Mouse (Mus musculus) embryonic facial prominence, embryonic 15.5 days (tissue): ENCODE results near the gene AI464131. TPM values are rescaled to one million over a fixed set of nuclear protein-coding genes. Genes with fewer than 3 reads are reported as not detected.

Source experiments
- ATAC-seq: fragments of 200-750 bp; cut with Nextera tagmentation; 2 replicates; pipeline ENCODE4 v1.8.0; 2017; ENCODE audit warnings: low read depth, moderate TSS enrichment; ENCODE audit not compliant: insufficient number of reproducible peaks, low FRiP score, low TSS enrichment
- H3K27ac ChIP-seq: fragments of 300-500 bp; sonication (generic); replicated peaks from 2 replicates; pipeline ENCODE4 v1.5.1; 2015; ENCODE audit warnings: mild to moderate bottlenecking, inconsistent platforms
- H3K27me3 ChIP-seq: fragments of 300-500 bp; sonication (generic); 2 replicates; pipeline ENCODE4 v1.6.1; 2015; ENCODE audit warnings: inconsistent platforms
- H3K36me3 ChIP-seq: fragments of 300-500 bp; sonication (generic); 2 replicates; pipeline ENCODE4 v1.6.1; 2015; ENCODE audit warnings: mild to moderate bottlenecking, inconsistent platforms
- H3K4me1 ChIP-seq: fragments of 300-500 bp; sonication (generic); 2 replicates; pipeline ENCODE4 v1.6.1; 2015; ENCODE audit warnings: inconsistent platforms
- H3K4me2 ChIP-seq: fragments of 300-500 bp; sonication (generic); replicated peaks from 2 replicates; pipeline ENCODE4 v1.6.1; 2015; ENCODE audit warnings: mild to moderate bottlenecking, inconsistent platforms
- H3K4me3 ChIP-seq: fragments of 300-500 bp; sonication (generic); replicated peaks from 2 replicates; pipeline ENCODE4 v1.5.1; 2015; ENCODE audit warnings: mild to moderate bottlenecking, inconsistent platforms
- H3K9ac ChIP-seq: fragments of 300-500 bp; sonication (generic); 2 replicates; pipeline ENCODE4 v1.6.1; 2015; ENCODE audit warnings: inconsistent platforms
- H3K9me3 ChIP-seq: fragments of 300-500 bp; sonication (generic); replicated peaks from 2 replicates; pipeline ENCODE4 v1.6.1; 2016; ENCODE audit warnings: inconsistent platforms
- WGBS: fragments of 180-500 bp; shearing (Covaris S2); methylation state at CpG from one replicate; pipeline ENCODE4 v1.1.7; 2015; 5-methylcytosine and 5-hydroxymethylcytosine counted together
- polyA plus RNA-seq: library from polyadenylated mRNA; unstranded; fragments of >200 nt; fragmentation: Nextera tagmentation; extraction: Ambion mirVana; gene quantifications from 2 replicates; pipeline ENCODE4 v1.2.1, GENCODE M21; 2015

The AI464131 gene
- polyA plus RNA-seq: 7.6 and 7.7 TPM in 2 replicates

- peak within 1 kb of the TSS; percentile 65 for H3K4me2 ChIP-seq
- H3K9ac ChIP-seq: no peak within 1 kb of the TSS
- ATAC-seq: peak; percentile 92
- peaks cover 59% of the 10 kb centered on the region for H3K4me1 ChIP-seq
- no peaks in the 10 kb centered on the region for H3K36me3 ChIP-seq
- 1% methylated on average over 18 of the region's 18 CpGs for WGBS
- H3K27ac ChIP-seq: peak within 1 kb of the TSS; percentile 68
- no peaks in the 10 kb centered on the region for H3K9me3 ChIP-seq
- peaks cover 40% of the 10 kb centered on the region for H3K27me3 ChIP-seq
- peak within 1 kb of the TSS; percentile 46 for H3K4me3 ChIP-seq
Measured at GRCm38 (mm10) chr4:41502986-41503412, at the start of gene AI464131. TSS of gene AI464131 (minus strand) at chr4:41503076.

- 18% methylated on average over 6 of the region's 6 CpGs for WGBS
- ATAC-seq: no peak
- Histone ChIP-seq H3K4me2 (no peak overlapping the region), H3K27ac (no peak overlapping the region), H3K4me3 (no peak overlapping the region), H3K9ac (no peak overlapping the region), H3K9me3 (no peaks in the 10 kb centered on the region), H3K36me3 (no peaks in the 10 kb centered on the region), H3K4me1 (peaks cover 23% of the 10 kb centered on the region; the same call in 1 of the 2 replicates), H3K27me3 (no peaks in the 10 kb centered on the region)
Measured at GRCm38 (mm10) chr4:41552529-41552928, 49.7 kb upstream of the AI464131 start.

DNA sequence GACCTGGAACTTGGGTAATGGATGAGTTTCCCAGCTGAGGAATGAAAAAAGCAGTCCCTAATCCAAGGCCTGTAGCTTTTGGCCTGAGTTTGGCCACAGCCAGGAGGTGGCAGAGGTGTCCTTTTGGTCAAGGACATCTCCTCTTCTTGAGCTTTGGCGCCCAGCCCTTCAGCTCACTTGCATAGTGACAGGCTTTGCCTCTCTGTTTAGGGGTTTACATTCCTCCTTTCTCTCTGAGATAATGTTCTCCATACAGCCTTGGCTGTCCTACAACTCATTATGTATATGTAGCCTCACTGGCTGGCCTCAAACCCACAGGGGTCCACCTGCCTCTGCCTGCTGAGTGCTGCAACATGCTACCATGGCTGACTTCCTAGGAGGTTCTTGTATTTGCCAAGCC, 44.2 kb upstream of the AI464131 start:
- ATAC-seq: no peak
- Histone ChIP-seq H3K4me3 (no peak overlapping the region), H3K4me2 (no peak overlapping the region), H3K4me1 (peaks cover 11% of the 10 kb centered on the region; the same call in 1 of the 2 replicates), H3K36me3 (no peaks in the 10 kb centered on the region), H3K27me3 (no peaks in the 10 kb centered on the region), H3K9me3 (no peaks in the 10 kb centered on the region), H3K9ac (no peak overlapping the region), H3K27ac (no peak overlapping the region)
- WGBS: 77% methylated on average over 1 of the region's 1 CpGs

GRCm38 (mm10) chr4:41545985-41546384, 43.1 kb upstream of the AI464131 start:
- Histone ChIP-seq H3K27ac (no peak overlapping the region), H3K9ac (no peak overlapping the region), H3K27me3 (no peaks in the 10 kb centered on the region), H3K4me1 (peaks cover 14% of the 10 kb centered on the region; the same call in 1 of the 2 replicates), H3K4me3 (no peak overlapping the region), H3K36me3 (no peaks in the 10 kb centered on the region), H3K4me2 (no peak overlapping the region), H3K9me3 (no peaks in the 10 kb centered on the region)
- 0 out of 2 replicates have a peak, but pooled peaks have one; percentile 15 for ATAC-seq
- 14% methylated on average over 8 of the region's 8 CpGs for WGBS

- Histone ChIP-seq H3K4me1 (peaks cover 22% of the 10 kb centered on the region), H3K36me3 (no peaks in the 10 kb centered on the region), H3K27me3 (no peaks in the 10 kb centered on the region), H3K4me2 (no peak overlapping the region), H3K9ac (no peak overlapping the region), H3K27ac (no peak overlapping the region), H3K4me3 (no peak overlapping the region), H3K9me3 (no peaks in the 10 kb centered on the region)
- 31% methylated on average over 8 of the region's 8 CpGs for WGBS
- no peak for ATAC-seq
Measured at GRCm38 (mm10) chr4:41542136-41542535, 39.3 kb upstream of the AI464131 start.

DNA sequence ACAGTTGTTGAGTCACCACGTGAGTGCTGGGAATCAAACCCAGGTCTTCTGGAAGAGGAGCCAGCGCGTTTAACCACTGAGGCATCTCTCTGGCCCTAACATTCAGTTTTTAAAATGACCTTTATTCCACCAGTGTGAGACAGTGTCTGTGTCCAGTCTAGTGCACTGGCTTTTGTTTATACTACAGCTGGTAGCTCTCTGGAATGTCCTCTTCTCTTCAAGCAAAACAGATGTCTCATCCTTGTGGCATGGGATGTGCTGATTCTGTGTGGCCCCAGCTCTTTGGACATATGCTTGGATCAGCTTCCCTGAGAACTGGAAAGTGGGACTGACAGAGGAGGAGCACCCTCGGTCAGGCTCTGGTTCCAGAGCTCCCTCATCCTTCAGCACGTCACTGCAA, 32.0 kb upstream of the AI464131 start:
- no peak overlapping the region for H3K9ac ChIP-seq
- no peak overlapping the region for H3K27ac ChIP-seq
- H3K36me3 ChIP-seq: no peaks in the 10 kb centered on the region
- no peaks in the 10 kb centered on the region for H3K4me1 ChIP-seq
- H3K4me2 ChIP-seq: no peak overlapping the region
- H3K9me3 ChIP-seq: no peaks in the 10 kb centered on the region
- no peak overlapping the region for H3K4me3 ChIP-seq
- ATAC-seq: no peak
- no peaks in the 10 kb centered on the region; the same call in 1 of the 2 replicates for H3K27me3 ChIP-seq
- WGBS: 80% methylated on average over 5 of the region's 5 CpGs

GRCm38 (mm10) chr4:41532420-41532819, 29.5 kb upstream of the AI464131 start:
- no peaks in the 10 kb centered on the region for H3K4me1 ChIP-seq
- WGBS: 24% methylated on average over 6 of the region's 6 CpGs
- peaks cover 5% of the 10 kb centered on the region; the same call in 1 of the 2 replicates for H3K27me3 ChIP-seq
- no peak overlapping the region for H3K9ac ChIP-seq
- H3K4me2 ChIP-seq: no peak overlapping the region
- no peak overlapping the region for H3K27ac ChIP-seq
- no peaks in the 10 kb centered on the region for H3K36me3 ChIP-seq
- no peak for ATAC-seq
- no peaks in the 10 kb centered on the region for H3K9me3 ChIP-seq
- no peak overlapping the region for H3K4me3 ChIP-seq

DNA sequence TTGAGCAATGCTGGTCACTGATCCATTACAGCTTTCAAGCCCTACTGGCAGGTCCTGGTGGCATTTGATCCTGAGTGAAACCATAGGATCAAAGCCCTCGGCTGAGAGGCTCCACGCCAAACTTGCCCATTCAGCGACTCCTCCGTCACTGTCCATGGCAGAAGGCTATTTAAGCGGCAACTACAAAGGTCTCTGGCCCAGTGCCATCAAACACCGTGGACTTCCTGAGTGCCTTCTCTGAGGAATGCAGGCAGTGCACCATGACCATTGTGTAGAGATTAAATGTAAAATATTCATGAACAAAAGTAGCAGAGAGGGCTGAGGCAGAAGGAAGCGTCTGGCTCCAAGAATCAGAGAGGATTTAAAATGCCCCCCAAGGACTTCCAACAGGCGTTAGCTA, 25.1 kb upstream of the AI464131 start:
- Histone ChIP-seq H3K9ac (no peak overlapping the region), H3K4me2 (no peak overlapping the region), H3K4me3 (no peak overlapping the region), H3K36me3 (no peaks in the 10 kb centered on the region), H3K27ac (no peak overlapping the region), H3K4me1 (0 out of 2 replicates have a peak, but pooled peaks cover 8% of the 10 kb centered on the region), H3K9me3 (no peaks in the 10 kb centered on the region), H3K27me3 (peaks cover 5% of the 10 kb centered on the region; the same call in 1 of the 2 replicates)
- ATAC-seq: no peak
- WGBS: 48% methylated on average over 8 of the region's 8 CpGs

DNA sequence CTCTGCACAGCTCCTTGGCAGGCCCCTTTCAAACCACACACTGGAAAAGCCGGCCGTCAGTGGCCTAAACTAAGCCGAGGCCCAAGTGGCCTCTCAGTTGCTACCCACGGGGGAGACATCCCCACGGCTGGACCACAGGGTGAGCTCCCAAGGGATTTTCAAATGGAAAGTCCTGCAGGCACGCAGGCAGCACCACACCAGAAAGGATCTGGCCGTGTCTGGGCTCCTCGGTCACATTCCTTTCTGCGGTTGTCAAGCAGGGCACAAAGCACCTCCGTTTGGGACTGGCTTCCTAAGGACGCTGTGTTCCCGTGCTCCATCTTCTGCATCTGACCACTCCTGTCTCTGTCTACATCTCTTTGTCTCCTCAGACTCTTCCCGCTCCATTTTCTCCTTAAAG, 24.2 kb upstream of the AI464131 start:
- Histone ChIP-seq H3K9me3 (no peaks in the 10 kb centered on the region), H3K4me2 (no peak overlapping the region), H3K4me3 (no peak overlapping the region), H3K27ac (no peak overlapping the region), H3K36me3 (no peaks in the 10 kb centered on the region), H3K9ac (no peak overlapping the region), H3K4me1 (0 out of 2 replicates have a peak, but pooled peaks cover 8% of the 10 kb centered on the region), H3K27me3 (peaks cover 5% of the 10 kb centered on the region; the same call in 1 of the 2 replicates)
- WGBS: 47% methylated on average over 13 of the region's 13 CpGs
- ATAC-seq: no peak

DNA sequence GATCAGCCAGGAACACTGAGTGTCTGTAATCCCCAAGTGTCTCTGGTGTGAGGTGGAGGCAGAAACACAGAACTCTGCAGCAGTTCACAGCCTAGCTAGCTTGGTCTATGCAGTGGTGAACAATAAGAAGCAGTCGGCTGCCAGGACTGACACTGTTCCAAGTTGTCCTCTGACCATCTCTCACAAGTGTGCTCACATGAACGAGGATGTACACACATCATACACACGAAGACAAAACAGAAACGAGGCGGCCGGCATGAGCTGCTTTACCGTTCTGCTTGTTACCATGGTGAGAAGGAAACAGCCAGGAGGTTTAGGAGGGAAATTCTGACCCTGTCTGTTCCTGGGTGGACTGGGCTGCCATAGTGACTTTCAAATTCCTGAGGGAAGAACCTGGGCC, 23.7 kb upstream of the AI464131 start:
- Histone ChIP-seq H3K36me3 (no peaks in the 10 kb centered on the region), H3K27me3 (peaks cover 8% of the 10 kb centered on the region; the same call in 1 of the 2 replicates), H3K4me2 (no peak overlapping the region), H3K4me3 (no peak overlapping the region), H3K9ac (no peak overlapping the region), H3K9me3 (no peaks in the 10 kb centered on the region), H3K4me1 (0 out of 2 replicates have a peak, but pooled peaks cover 8% of the 10 kb centered on the region), H3K27ac (no peak overlapping the region)
- 65% methylated on average over 7 of the region's 7 CpGs for WGBS
- ATAC-seq: no peak

DNA sequence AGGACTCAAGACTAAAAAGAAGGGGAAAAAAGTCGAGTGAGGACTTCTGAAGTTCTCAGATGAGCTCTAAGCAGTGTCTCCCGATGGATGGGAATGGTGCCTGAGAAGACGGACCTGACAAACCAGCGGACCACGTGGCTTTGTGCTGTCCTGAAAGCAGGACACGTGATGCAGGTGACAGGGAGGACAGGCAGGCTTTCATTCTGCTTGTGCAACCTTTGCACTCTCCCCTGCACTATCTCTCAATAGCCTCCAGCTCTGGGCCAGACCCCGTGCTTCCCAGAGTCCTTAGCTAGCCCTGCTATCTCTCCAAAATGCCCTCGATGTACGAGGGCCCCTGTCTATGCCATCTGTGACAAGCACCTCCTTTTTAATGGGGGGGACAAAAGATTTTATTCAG, 22.0 kb upstream of the AI464131 start:
- H3K27ac ChIP-seq: no peak overlapping the region
- no peak overlapping the region for H3K9ac ChIP-seq
- peaks cover 8% of the 10 kb centered on the region; the same call in 1 of the 2 replicates for H3K27me3 ChIP-seq
- 0 out of 2 replicates have a peak, but pooled peaks cover 8% of the 10 kb centered on the region for H3K4me1 ChIP-seq
- no peaks in the 10 kb centered on the region for H3K9me3 ChIP-seq
- no peak overlapping the region for H3K4me2 ChIP-seq
- WGBS: 63% methylated on average over 9 of the region's 9 CpGs
- no peak overlapping the region for H3K4me3 ChIP-seq
- no peaks in the 10 kb centered on the region for H3K36me3 ChIP-seq
- no peak for ATAC-seq

DNA sequence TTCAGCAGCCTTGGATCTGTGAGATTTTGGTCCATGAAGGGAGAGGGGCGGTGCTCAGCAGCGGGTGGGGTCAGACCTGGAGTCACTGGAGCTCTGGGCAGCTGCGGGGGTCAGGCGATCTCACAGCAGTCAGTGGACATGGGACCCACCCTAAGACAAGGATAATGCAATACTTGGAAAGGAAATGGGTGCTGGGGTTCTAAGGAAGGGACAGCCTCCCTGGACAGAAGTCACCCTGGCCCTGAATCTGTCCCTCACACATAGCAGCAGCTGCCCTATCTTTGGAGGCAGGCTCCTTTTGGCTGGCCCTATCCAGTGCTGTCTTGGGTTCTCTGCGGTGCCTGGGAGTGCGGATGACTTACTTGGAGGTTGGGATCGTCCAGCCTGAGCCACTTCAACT, 21.0 kb upstream of the AI464131 start:
- Histone ChIP-seq H3K27me3 (peaks cover 8% of the 10 kb centered on the region; the same call in 1 of the 2 replicates), H3K4me2 (no peak overlapping the region)
- no peak for ATAC-seq

More for the DNA sequence above, 21.0 kb upstream of the AI464131 start:
- no peak overlapping the region for H3K4me3 ChIP-seq
- H3K27ac ChIP-seq: no peak overlapping the region
- 0 out of 2 replicates have a peak, but pooled peaks cover 8% of the 10 kb centered on the region for H3K4me1 ChIP-seq
- no peaks in the 10 kb centered on the region for H3K36me3 ChIP-seq
- 73% methylated on average over 7 of the region's 7 CpGs for WGBS
- H3K9ac ChIP-seq: no peak overlapping the region
- no peaks in the 10 kb centered on the region for H3K9me3 ChIP-seq
